Mouse (Mus musculus) neural tube, embryonic 11.5 days (tissue): ENCODE measurements around the gene Iqsec1. TPM values are rescaled to one million over a fixed set of nuclear protein-coding genes. Genes with fewer than 3 reads are reported as not detected.

Source experiments
- ATAC-seq: fragments of 200-750 bp; cut with Nextera tagmentation; 2 replicates; pipeline ENCODE4 v1.8.0; 2017; ENCODE audit warnings: moderate number of reproducible peaks, mild to moderate bottlenecking, moderate TSS enrichment, moderate library complexity; ENCODE audit not compliant: insufficient read depth, low FRiP score, low TSS enrichment
- DNase-seq: peaks from one replicate; pipeline ENCODE4 v3.0.0-alpha.2; 2015; ENCODE audit warnings: low spot score
- H3K27ac ChIP-seq: fragments of 300-500 bp; sonication (generic); 2 replicates; pipeline ENCODE4 v1.5.1; 2014; ENCODE audit warnings: low read depth, mild to moderate bottlenecking, low read length
- H3K27me3 ChIP-seq: fragments of 300-500 bp; sonication (generic); 2 replicates; pipeline ENCODE4 v1.6.1; 2014; ENCODE audit warnings: mild to moderate bottlenecking, low read length, mixed read lengths; ENCODE audit not compliant: control insufficient read depth, insufficient read depth
- H3K36me3 ChIP-seq: fragments of 300-500 bp; sonication (generic); 2 replicates; pipeline ENCODE4 v1.6.1; 2014; ENCODE audit warnings: mild to moderate bottlenecking, low read length, moderate library complexity, mixed read lengths; ENCODE audit not compliant: control insufficient read depth, insufficient read depth
- H3K4me1 ChIP-seq: fragments of 300-500 bp; sonication (generic); 2 replicates; pipeline ENCODE4 v1.6.1; 2014; ENCODE audit warnings: low read length, mixed read lengths; ENCODE audit not compliant: control insufficient read depth, insufficient read depth
- H3K4me2 ChIP-seq: fragments of 300-500 bp; sonication (generic); 2 replicates; pipeline ENCODE4 v1.6.1; 2014; ENCODE audit warnings: low read depth, mild to moderate bottlenecking, moderate library complexity
- H3K4me3 ChIP-seq: fragments of 300-500 bp; sonication (generic); 2 replicates; pipeline ENCODE4 v1.5.1; 2014; ENCODE audit warnings: low read depth, low read length
- H3K9ac ChIP-seq: fragments of 300-500 bp; sonication (generic); 2 replicates; pipeline ENCODE4 v1.6.1; 2014; ENCODE audit warnings: mild to moderate bottlenecking, low read length
- H3K9me3 ChIP-seq: fragments of 300-500 bp; sonication (generic); 2 replicates; pipeline ENCODE4 v1.6.1; 2016; ENCODE audit warnings: low read length; ENCODE audit not compliant: control insufficient read depth
- WGBS: fragments of 180-500 bp; shearing (Covaris S2); extraction: QIAGEN DNeasy Blood & Tissue Kit; methylation state at CpG from one replicate; pipeline ENCODE4 v1.1.7; 2014; 5-methylcytosine and 5-hydroxymethylcytosine counted together
- polyA plus RNA-seq: library from polyadenylated mRNA; unstranded; fragments of >200 nt; fragmentation: Nextera tagmentation; extraction: Ambion mirVana; gene quantifications from 2 replicates; pipeline ENCODE4 v1.2.1, GENCODE M21; 2014

The Iqsec1 gene
- polyA plus RNA-seq, 1 experiment from 2014 or later = 18.6 TPM

DNA sequence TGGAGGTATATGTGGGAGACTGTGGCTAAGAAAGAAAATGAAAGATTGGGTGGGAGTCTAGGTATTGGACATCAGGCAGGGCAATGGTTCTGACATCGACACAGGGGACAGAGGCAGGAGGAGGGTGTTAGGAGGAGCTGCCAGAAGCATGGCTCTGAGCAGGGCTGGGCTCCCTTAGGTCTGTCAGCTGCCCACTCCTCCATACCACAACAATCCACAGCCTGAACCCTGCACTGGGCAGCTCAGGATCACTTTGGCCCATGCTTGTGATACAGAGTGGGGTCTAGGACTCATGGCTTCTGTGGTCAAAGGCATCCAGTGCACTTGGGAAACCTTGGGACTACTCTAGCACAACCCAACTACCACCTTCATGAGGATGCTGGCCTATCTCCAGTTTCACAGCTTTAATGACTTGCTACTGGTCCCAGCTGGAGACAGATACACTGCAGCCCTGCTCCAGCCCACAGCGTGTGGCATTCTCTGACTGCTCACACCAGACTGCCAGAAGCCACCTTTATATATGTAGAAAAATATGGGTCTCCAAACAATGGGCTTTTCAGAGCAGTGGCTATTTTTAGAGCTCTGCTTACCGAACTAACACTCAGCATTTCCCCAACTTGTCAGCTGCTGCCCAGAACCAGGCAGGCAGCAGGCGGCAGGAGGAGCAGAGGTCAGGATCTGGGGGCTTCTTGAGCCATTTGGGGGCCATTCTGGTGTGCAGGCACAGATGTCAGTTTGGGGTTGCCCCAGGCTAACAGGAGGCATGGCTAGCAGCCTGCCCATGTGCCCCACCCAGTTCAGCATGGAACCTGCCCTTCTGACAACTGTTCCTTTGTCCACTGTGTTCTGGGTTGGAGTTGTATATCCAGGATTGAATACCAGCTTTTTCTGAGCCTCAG is 285.4 kb downstream of the Iqsec1 start:
- no peak overlapping the region for H3K4me3 ChIP-seq
- H3K27ac ChIP-seq = peak overlapping the region; percentile 11
- WGBS = 26% methylated on average over 4 of the region's 4 CpGs
- DNase-seq (peak; percentile 35), ATAC-seq (peak; percentile 43; the same call in 1 of the 2 replicates)
- 0 out of 2 replicates have a peak overlapping the region, but pooled peaks have one; percentile 12 for H3K9ac ChIP-seq
- H3K4me1 ChIP-seq = peaks cover 30% of the 10 kb centered on the region
- H3K36me3 ChIP-seq = no peaks in the 10 kb centered on the region
- H3K27me3 ChIP-seq = no peaks in the 10 kb centered on the region
- H3K4me2 ChIP-seq = no peak overlapping the region
- H3K9me3 ChIP-seq = no peaks in the 10 kb centered on the region

DNA sequence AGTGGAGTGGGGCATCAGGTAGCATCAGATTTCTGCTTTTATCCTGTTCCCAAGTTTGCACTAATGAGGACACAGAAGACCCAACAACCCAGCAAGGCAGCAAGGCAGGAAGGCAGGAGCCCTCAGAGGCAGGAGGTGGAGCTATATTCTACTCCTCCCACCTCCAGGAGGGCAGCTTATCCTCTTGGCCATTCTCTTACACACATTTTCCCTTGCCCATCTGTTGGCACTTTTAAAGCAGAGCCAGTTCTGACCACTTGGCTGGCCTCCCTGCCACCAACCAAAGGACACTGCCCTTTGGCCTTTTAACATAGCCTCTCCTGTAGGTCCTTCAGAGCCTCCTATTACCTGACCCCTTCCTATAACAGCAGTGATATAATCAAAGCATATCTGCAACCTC is 286.3 kb downstream of the Iqsec1 start:
- H3K9ac ChIP-seq = no peak overlapping the region
- H3K36me3 ChIP-seq = no peaks in the 10 kb centered on the region
- H3K9me3 ChIP-seq = no peaks in the 10 kb centered on the region
- peaks cover 30% of the 10 kb centered on the region for H3K4me1 ChIP-seq
- no peak overlapping the region for H3K4me3 ChIP-seq
- DNase-seq (no peak), ATAC-seq (no peak)
- no peaks in the 10 kb centered on the region for H3K27me3 ChIP-seq
- H3K4me2 ChIP-seq = no peak overlapping the region
- H3K27ac ChIP-seq = no peak overlapping the region

- H3K27ac ChIP-seq = no peak overlapping the region
- no peaks in the 10 kb centered on the region for H3K9me3 ChIP-seq
- no peak overlapping the region for H3K9ac ChIP-seq
- H3K36me3 ChIP-seq = no peaks in the 10 kb centered on the region
- no peaks in the 10 kb centered on the region for H3K27me3 ChIP-seq
- no peak overlapping the region for H3K4me3 ChIP-seq
- DNase-seq = no peak
- ATAC-seq = no peak
- no peak overlapping the region for H3K4me2 ChIP-seq
- H3K4me1 ChIP-seq = peaks cover 30% of the 10 kb centered on the region
- 85% methylated on average over 2 of the region's 2 CpGs for WGBS
Measured at GRCm38 (mm10) chr6:90701391-90701790, 287.1 kb downstream of the Iqsec1 start.

DNA sequence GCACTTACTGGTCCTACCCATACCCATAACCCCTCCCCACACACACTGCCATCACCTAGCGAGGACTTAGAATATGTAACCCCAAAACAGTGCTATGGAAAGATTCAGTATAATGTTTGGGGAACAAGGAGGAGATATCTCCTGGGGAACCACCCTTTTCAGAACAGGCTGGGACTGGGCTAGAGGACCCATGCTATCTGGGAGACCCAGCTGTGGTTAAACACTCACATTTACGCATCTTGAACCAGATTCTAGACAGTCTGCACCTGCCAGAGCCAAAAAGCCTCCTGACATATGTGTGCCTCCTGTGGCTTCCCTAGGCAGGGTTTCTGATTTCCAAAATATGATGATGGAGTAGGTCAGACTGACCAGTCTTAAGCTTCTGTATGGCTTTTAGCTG is 287.7 kb downstream of the Iqsec1 start:
- H3K9me3 ChIP-seq = no peaks in the 10 kb centered on the region
- no peaks in the 10 kb centered on the region for H3K36me3 ChIP-seq
- H3K27me3 ChIP-seq = no peaks in the 10 kb centered on the region
- no peak overlapping the region for H3K9ac ChIP-seq
- H3K4me1 ChIP-seq = peaks cover 30% of the 10 kb centered on the region
- no peak for ATAC-seq
- DNase-seq = no peak
- no peak overlapping the region for H3K27ac ChIP-seq
- H3K4me3 ChIP-seq = no peak overlapping the region
- no peak overlapping the region for H3K4me2 ChIP-seq
- WGBS = 81% methylated on average over 2 of the region's 2 CpGs

- no peaks in the 10 kb centered on the region for H3K27me3 ChIP-seq
- no peak for ATAC-seq
- no peaks in the 10 kb centered on the region for H3K36me3 ChIP-seq
- 50% methylated on average over 1 of the region's 1 CpGs for WGBS
- DNase-seq = no peak
- H3K4me3 ChIP-seq = no peak overlapping the region
- no peak overlapping the region for H3K4me2 ChIP-seq
- no peak overlapping the region for H3K9ac ChIP-seq
- no peaks in the 10 kb centered on the region for H3K9me3 ChIP-seq
- no peak overlapping the region for H3K27ac ChIP-seq
- H3K4me1 ChIP-seq = peaks cover 30% of the 10 kb centered on the region
Measured at GRCm38 (mm10) chr6:90700068-90700467, 288.4 kb downstream of the Iqsec1 start.

GRCm38 (mm10) chr6:90698843-90699242 is 289.6 kb downstream of the Iqsec1 start:
- H3K27ac ChIP-seq = no peak overlapping the region
- WGBS = 26% methylated on average over 6 of the region's 6 CpGs
- ATAC-seq = no peak
- peaks cover 3% of the 10 kb centered on the region; the same call in 1 of the 2 replicates for H3K36me3 ChIP-seq
- no peak overlapping the region for H3K4me3 ChIP-seq
- no peak for DNase-seq
- H3K27me3 ChIP-seq = no peaks in the 10 kb centered on the region
- H3K4me1 ChIP-seq = peaks cover 26% of the 10 kb centered on the region
- no peak overlapping the region for H3K4me2 ChIP-seq
- H3K9ac ChIP-seq = no peak overlapping the region
- no peaks in the 10 kb centered on the region for H3K9me3 ChIP-seq

GRCm38 (mm10) chr6:90695754-90696153 is 292.7 kb downstream of the Iqsec1 start:
- Histone ChIP-seq H3K27ac (no peak overlapping the region), H3K36me3 (peaks cover 3% of the 10 kb centered on the region; the same call in 1 of the 2 replicates), H3K9ac (no peak overlapping the region), H3K27me3 (no peaks in the 10 kb centered on the region), H3K4me1 (peaks cover 10% of the 10 kb centered on the region), H3K4me2 (no peak overlapping the region), H3K9me3 (no peaks in the 10 kb centered on the region), H3K4me3 (no peak overlapping the region)
- 93% methylated on average over 1 of the region's 1 CpGs for WGBS
- DNase-seq (no peak), ATAC-seq (no peak)

DNA sequence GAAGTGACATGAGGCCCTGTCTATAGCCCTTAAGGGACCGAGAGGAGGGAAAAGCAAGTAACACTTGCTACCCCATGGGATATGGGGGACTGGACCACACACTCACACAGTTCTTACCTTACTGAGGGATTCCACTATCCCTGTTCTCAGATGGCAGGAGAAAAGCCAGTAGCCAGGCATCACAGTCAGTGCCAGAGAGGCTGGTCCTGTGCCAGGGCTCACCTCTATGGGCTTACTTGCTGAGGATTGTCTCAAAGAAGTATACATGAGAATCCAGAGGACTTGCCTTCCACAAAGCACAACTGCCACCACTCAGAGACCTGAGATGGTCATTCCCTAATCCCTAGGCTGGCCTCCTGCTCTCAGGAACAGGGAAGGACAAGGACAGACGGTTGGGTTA is 296.1 kb downstream of the Iqsec1 start:
- ATAC-seq = no peak
- no peaks in the 10 kb centered on the region for H3K9me3 ChIP-seq
- no peaks in the 10 kb centered on the region for H3K4me1 ChIP-seq
- H3K4me3 ChIP-seq = no peak overlapping the region
- peaks cover 8% of the 10 kb centered on the region for H3K36me3 ChIP-seq
- H3K27ac ChIP-seq = no peak overlapping the region
- 86% methylated on average over 2 of the region's 2 CpGs for WGBS
- H3K27me3 ChIP-seq = no peaks in the 10 kb centered on the region
- H3K4me2 ChIP-seq = no peak overlapping the region
- no peak for DNase-seq
- no peak overlapping the region for H3K9ac ChIP-seq

DNA sequence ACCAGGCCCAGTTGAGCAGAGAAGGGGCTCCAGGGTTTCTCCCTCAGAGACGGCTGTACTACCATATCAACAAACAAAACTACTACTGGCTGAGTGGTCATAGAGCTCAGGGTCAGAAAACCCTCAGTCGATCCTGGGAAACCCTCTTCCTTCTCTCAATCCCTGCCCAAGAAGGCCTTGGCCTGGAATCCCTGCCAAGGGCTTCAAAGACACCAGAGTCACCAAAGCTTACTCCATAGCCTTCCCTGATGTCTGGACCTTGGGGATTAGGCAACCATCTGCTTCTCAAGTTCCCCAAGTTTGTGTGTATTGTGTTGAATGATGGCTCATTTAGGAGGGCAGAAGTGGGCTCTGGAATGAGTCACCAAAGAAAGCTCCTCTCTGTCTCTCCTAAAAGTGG is 296.6 kb downstream of the Iqsec1 start:
- Histone ChIP-seq H3K9ac (no peak overlapping the region), H3K36me3 (peaks cover 8% of the 10 kb centered on the region), H3K4me2 (no peak overlapping the region), H3K4me3 (no peak overlapping the region), H3K27me3 (no peaks in the 10 kb centered on the region), H3K4me1 (no peaks in the 10 kb centered on the region), H3K9me3 (no peaks in the 10 kb centered on the region), H3K27ac (no peak overlapping the region)
- 95% methylated on average over 2 of the region's 2 CpGs for WGBS
- ATAC-seq = no peak
- no peak for DNase-seq
